Mouse (Mus musculus) left cerebral cortex, adult 18-20 months (tissue): ENCODE measurements around the gene Pde4dip. TPM values are rescaled to one million over a fixed set of nuclear protein-coding genes. Genes with fewer than 3 reads are reported as not detected.

Source experiments
- DNase-seq, 2 experiments: peaks; one replicate each; pipeline ENCODE4 v3.0.0; 2021 to 2022; ENCODE audit warnings: low spot score in 2 of 2, mixed read lengths in 1 of 2
- total RNA-seq, 2 experiments: library from RNA; stranded (reverse); gene quantifications; 2 replicates each; pipeline ENCODE4 v1.2.3; 2021

Gene Pde4dip
- total RNA-seq, 2 experiments from 2014 or later, result 207 to 211 TPM

DNA sequence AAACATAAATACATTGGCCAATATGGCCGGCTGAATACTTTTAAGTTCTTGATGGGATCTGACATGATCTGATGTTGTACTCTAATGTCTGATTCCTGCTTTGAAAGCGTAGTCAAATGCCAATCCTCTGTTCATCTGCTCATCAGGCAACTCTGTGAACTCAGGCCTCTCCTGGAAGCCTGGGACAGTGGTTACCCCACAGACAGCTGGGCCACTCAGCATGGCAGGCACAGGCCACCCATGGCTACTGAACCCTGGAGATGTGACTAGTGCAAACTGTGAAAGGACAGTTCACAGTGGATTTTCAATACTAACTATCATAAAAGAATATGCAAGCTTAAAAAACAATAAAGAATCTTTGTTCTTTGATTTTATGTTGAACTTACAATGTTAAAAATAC is 85.6 kb downstream of the Pde4dip start:
- no peak for DNase-seq

DNA sequence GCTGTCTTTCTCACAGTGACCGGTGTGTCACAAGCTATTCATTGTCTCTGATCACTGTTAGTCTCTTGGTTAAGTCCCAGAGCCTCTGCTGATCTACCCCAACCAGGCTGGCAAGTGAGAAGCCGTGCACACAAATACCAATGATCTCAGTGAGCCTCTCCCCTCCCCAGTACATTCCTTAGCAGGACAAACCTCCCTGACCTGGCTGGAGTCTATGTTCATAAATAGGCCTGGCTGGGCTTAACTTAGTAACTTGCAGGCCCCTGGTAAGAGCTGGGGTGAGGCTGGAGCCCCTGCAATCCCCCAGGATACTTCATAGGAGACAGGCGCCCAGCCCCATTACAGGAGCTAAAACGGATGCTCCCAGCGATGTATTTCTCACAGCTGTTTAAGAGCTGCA is 86.2 kb downstream of the Pde4dip start:
- DNase-seq, result no peak

DNA sequence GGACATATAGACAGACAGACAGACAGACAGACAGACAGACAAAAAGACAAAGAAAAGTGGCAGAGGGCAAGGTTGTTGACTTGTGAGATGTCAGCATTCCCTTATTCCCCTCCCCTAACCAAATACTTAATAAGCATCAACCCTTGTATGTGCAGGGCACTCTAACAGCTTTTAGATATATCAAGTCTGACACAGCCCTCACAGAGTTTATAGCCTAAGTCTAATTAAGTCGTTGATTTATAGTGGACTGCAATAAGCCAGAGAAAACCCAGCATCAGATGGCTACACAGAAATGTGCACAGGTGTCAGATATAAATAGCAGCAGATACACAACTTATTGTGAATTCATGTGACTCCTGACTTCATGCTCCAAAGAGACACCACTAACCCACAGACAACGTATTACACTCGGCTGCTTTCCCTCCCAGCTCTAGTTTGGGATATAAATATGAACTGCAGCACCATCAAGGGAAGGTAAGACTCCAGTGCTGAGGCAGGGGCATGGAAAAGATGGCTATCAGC is 87.3 kb downstream of the Pde4dip start:
- DNase-seq, result no peak

DNA sequence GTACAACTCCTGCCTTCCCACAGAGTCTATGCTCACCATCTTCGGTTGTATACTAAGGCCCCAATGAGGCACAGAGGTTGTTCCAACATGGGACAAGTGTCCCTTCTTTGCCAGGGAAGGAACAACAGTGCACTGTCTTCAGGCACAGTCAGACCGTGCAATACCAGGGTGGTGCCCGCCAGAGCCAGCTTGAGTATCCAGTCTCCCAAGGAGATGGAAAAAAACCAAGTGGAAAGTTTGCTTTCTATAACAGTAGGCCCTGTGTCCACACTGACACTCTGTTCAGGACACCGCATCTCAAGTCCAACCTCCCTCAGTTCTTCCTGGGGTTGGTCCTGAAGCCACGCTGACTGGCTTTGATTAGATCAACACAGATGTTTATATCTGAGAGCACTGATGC is 87.8 kb downstream of the Pde4dip start:
- DNase-seq, result no peak

DNA sequence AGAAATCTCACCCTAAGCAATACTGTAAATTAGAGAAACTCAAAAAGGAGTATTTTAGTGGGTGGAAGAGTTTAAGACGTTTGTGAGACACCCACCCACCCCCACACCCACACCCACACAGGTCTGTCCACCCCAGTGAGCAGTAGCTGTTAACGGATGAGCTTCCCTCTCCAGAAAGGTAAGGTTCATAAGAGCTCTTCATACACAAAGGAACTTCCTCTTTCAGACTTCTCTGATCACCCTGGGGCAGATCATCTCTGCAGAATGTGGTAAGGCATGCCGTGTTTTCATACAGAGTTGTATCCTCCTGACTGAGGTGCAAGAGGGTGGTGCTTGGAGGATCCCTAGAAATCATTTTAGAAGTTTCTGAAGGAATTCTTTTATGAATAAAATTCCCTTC is 88.5 kb downstream of the Pde4dip start:
- no peak for DNase-seq

DNA sequence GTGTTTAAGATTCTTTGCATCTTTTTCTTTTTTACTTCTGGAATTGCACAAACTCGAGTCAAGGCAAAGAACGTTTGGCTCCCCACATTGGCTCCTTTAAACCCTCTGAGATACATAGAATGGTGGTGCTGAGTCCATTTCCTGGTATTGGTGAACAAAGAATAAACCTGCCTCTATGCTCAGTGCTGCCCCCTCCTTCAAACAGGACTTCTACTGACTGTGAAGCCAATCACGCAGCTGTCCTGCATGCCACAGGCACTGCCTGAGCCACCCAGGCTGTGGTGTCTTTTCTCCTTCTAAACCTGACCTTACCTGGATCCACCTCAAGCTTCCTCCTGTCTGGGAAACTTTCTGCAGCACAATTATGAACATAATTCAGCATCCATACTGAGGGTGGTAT is 89.2 kb downstream of the Pde4dip start:
- DNase-seq, result no peak

DNA sequence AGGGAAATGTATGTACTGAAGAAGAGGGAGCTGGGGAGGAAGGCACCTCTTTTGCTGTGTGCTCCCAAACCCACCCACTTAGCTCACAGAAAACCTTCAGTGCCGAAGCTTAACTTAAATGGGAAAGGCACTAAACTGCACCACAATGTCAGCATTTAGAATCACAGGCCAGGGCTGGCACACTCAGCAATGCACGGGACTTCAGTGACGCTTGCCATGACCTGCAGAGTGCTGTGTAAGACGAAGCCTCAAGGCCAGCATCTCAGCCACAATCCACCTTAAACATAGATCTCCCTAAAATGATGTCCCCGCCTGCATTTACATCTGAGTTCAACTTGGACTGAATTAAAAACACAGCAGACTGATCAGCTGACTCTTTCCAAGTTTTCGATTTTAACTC is 91.1 kb downstream of the Pde4dip start:
- DNase-seq, result no peak

DNA sequence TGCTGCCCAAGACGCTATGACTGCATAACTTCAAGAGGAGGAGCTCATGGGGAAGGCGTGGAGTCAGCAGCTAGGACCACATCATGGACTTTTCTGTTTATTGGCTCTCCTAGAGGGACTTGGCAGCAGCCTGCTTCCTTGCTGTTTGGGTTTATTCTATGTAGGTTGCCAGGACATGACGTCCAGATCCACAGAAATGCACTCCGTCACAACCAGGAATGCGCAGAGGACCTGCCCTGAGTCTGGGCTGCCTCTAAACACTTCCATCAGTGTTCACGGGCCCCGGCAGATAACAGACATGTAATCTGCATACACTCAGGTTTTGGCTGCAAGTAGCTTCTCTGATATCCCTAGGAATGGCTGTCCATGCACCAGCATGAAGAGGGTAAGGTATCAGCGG is 94.5 kb downstream of the Pde4dip start:
- DNase-seq, result no peak

DNA sequence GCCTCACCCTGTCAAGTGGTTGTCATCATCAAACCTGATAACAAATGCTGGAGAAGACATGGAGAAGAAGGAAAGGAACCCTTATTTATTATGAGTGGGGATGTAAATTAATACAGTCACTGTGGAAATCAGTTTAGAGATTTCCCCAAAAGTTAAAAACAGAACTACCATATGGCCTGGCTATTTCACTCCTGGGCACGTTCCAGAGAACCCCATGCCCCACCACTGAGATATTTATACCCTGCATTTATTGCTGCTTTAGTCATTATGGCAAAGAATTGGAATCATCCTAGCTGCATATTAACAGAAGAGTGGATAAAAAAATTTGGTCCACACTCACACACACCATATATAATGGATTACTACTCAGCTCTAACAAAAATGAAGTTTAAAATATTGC is 98.4 kb downstream of the Pde4dip start:
- no peak for DNase-seq

DNA sequence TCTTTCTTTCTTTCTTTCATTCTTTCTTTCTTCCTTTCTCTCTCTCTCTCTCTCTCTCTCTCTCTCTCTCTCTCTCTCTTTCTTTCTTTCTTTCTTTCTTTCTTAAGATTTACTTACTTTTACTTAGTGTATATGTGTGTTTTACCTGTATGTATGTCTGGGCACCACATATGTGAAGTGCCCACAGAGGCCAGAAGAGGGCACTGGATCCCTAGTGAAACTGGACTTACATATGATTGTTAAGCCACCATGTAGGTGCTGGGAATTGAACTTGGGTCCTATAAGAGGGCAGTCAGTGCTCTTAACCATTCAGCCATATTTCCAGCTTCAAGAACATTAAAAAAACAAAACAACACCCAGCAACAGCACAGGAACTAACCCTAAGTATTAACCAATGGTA is 99.2 kb downstream of the Pde4dip start:
- DNase-seq, result no peak

DNA sequence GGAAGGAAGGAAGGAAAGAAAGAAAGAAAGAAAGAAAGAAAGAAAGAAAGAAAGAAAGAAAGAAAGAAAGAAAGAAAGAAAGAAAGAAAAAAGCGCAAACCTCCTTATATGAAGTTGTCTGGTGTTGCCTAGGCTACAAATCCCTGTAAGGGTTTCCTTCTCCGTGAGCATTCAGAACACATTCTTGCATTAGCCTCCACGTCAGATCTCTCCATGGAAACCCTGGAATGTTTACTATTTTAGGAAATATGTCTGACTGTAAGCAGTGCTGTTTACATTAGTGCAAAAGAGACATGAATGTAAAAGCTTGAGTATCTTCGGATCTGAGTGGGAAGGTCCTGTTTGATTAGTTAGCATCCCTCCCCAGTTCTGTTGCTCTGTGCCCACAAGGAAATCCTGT is 112.3 kb downstream of the Pde4dip start:
- no peak for DNase-seq

DNA sequence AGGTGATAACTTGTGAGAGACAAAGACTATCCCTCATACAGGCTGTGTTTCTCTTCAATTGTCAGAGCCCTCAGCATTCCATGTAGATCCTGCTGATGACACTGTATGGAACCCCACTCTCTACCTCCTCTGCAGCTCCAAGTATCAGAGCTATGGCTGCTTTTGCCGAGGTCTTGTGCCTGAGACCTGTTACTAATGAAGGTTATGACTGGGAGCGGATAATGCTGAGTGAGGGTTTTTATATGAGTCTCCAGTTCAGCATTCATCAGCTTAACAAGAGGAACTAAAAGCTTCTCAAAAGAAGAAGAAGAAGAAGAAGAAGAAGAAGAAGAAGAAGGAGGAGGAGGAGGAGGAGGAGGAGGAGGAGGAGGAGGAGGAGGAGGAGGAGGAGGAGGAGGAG is 112.8 kb downstream of the Pde4dip start:
- no peak for DNase-seq

DNA sequence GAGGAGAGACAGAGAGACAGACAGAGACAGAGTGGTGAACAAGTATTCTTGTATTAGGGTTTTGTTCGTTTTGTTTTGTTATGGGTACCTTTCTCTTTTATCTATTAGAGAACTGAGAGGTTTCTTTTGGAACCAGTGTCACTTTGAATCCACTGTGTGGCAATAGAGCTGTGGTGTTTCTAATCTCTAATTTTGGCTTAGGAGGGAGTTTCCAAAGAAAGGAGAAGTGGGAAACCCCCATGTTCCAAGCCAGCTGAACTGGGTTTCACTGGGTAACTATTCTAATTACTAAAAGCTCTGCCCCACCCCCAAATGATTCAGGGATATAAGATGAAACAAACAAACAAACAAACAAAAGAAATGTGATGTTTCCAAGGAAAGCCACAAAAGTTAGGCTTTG is 113.6 kb downstream of the Pde4dip start:
- DNase-seq, result no peak

DNA sequence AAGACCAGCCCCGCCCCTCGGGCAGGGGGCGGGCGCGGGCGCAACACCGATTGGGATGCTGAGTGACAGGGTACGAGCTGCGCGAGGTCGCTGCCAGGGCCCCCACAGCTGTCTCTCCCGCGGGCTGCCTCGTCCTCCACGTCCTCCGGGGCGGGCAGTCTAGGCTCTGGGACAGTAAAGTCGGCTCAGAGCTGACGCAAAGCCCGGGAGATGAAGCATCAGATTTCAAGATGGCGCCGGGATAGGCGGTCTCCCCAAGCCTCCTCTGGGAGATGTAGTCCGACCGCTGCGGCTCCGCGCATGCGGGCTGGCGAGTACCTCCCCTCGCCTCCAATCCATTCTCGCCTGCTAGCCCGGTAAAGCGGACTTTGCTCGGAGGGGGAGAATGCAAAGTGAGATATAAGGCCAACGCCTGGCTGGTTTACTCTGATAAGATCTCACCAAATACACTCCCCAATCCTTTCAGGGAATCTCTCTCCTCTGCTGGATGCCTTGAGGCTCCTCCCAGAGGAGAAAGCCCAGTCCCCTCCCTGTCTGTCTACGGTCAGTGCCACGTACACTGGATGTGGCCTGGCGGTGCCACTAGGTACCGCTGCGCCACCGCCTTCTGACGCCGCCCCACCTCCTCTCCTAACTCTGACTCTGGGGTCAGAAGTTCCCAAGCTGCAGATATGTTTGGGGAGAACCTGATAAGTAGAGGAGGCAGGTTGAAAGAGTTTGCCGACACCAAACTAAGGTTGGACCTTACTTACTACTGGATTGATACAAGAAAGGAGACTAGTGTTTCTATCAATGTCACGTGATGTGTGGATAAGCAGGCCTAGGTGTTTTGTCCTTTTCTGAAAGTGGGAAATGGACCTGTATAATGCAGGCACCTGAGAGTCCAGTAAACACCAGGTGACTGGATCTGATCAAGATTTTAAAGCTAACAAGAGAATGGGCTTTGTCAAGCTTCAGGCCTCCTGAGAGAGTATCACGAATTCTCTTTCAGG is 120.4 kb downstream of the Pde4dip start:
- peak; percentile 88 to 92 for DNase-seq

DNA sequence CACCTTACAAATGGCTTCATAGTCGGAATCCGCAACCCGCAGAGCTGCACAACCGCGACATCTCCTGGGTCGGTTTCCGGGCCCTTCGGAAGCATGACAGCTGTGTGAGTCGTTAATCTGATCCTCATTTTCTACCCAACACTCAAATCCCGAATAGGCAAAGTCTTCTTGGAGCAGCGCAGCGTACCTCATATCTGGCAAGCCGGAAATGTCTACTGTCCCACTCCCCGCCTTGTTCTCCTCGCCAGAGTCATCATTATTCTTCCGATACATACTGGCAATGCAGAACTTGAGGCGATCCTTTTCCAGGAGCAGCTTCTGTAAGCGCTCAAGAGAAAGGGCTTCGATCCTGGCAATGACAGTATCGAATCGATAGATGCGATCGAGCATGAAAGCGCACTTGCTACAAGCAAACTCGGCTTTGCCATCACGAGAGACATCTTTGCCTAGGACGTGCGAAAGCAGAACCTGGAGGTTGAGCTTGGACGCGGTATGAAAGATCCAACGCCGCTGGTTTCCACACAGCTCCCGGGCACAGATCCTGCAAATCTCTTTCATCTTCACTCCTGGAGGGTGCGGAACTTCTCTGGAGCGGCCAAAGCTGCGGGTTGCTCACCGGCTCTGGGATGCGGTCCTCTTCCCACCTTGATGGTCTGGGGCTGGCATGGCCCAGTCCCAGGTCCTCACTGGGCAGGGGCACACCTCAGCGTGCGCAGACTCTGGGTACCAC is 121.3 kb downstream of the Pde4dip start:
- no peak for DNase-seq

DNA sequence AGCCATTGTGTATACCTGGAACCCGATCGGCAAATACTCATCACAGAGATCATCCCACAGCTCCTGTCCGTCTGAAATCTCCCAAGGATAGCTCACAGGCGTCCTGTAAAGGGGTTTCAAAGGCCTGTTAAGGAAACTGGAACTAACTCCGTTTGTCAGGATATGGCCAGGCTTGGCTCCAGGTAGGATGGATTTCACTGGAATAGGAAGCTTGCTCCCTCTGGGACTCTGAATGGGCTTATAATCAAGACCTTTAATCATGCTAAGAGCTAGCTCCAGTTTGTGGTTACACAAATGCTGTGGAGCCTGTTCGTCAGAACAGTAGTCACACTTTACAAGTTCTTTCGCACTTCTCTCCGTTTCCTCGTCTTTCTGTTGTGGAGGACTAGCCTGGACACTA is 122.0 kb downstream of the Pde4dip start:
- no peak for DNase-seq

DNA sequence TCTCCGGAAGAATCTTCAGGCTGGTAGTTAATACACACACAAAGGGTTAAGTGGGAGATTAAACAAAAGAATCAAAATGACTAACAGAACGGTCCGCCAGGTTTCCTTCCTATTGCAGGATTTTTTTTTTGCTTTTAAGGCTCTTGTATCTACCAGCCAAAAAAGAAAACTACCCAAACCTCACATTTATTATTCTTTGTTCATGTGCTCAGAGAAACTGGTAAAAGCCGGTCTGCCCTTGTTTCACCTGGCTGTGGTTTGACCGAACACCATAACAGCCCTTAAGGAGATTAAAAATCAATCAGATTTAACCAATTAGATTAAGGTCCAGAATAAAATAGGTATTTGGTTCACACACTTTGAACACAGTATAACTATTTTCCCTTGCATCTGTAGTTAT is 124.4 kb downstream of the Pde4dip start:
- DNase-seq, result no peak

DNA sequence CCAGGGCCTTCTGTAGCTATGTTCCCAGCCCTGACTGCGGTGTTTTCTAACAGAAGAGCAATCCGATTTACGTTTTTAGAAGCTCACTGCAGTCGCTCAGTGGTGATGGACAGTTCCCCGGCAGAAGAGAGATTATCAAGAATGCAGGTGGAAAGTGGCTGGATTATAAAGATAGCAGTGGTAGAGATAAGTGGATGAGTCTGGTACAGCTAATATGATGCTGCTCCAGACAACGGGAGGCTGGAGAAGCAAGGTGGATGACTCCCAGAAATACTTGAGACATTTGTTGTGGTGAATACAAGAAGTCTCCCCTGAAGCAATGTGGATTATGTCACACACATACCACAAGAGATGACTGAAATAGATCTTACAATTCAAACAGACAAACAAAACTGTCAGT is 126.6 kb downstream of the Pde4dip start:
- DNase-seq, result no peak

DNA sequence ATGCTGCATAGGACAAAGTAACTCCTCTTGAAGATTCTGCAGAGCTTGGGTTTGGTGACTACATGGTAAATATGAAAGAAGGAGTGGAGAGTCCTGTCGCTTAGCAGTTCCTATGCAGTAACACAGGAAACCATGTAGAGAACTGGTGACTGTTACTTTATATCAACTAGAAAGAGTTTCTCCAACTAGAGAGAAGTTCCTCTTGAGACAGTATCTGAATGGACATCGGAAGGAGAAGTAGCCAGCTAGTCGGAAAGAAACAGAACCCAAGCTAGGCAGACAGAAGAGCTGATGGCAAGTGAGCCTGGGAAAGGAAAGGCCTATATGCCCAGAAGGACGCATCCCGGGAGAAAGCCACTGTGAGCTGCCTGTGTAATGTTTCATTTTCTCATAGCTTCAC is 127.3 kb downstream of the Pde4dip start:
- no peak for DNase-seq

DNA sequence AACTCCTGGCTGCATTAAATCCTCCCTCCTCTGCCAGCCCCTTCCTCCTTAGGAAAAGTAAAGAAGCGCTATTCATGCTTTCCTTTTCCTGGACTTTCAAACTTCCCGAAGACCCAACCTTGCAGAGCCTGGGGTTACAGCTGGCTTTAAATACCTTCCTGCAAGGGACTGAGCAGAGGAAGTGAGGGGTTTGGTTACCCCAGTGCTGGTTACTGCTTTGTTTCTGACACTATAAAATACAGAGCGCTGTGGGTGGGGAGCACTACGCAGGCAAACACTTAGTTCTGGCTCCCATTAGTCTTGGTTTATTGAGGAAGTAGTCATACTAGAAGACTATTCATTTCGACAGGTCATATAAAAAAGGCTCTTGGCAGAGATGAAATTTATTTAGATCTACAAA is 128.7 kb downstream of the Pde4dip start:
- DNase-seq, result no peak

DNA sequence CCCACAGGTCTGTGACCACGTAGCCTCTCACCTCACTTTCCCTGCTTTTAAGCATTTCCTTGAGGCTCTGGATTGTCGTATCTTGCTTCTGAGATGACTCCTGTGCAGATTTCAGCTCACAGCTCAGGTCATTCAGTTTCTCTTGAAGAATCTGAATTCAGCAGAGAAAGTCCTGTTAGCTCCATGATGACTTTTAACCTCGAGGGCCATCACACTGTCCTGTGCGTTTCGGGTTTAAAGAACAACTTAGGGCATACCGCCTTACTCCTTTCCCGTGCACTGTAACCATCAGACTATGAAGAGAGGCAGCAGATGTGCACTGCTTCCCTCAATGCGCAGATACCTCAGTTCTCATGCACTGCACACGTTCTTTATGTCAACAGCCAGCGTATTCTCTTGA is 131.0 kb downstream of the Pde4dip start:
- DNase-seq, result no peak
